Mouse (Mus musculus): Measurements from ENCODE around the gene Prnd.
A peak's percentile ranks its signal among the peaks of the same experiment; 100 is the strongest.

Prnd gene

GRCm38 (mm10) chr2:131940506-131940905, 10.2 kb upstream of the Prnd start:
- no peak for DNase-seq

GRCm38 (mm10) chr2:131941501-131941900, 9.2 kb upstream of the Prnd start:
- no peak for DNase-seq

GRCm38 (mm10) chr2:131944370-131944769, 6.3 kb upstream of the Prnd start:
- DNase-seq = no peak

- no peak for DNase-seq
These were observed 5.4 kb upstream of the Prnd start for GRCm38 (mm10) chr2:131945225-131945624.

- no peak for DNase-seq
These were observed 4.9 kb upstream of the Prnd start for GRCm38 (mm10) chr2:131945765-131946164.

GRCm38 (mm10) chr2:131946351-131946750, 4.3 kb upstream of the Prnd start:
- DNase-seq = no peak

- DNase-seq = no peak
These were observed 2.5 kb upstream of the Prnd start for GRCm38 (mm10) chr2:131948156-131948555.

GRCm38 (mm10) chr2:131948916-131949639, 1.6 kb upstream of the Prnd start:
- no peak for DNase-seq

- peak in 1 of 2 experiments; percentile 63 for DNase-seq
These were observed 679 bp upstream of the Prnd start for GRCm38 (mm10) chr2:131949767-131950597.

GRCm38 (mm10) chr2:131952456-131952855, 1.8 kb downstream of the Prnd start:
- no peak for DNase-seq

GRCm38 (mm10) chr2:131952961-131953538, 2.4 kb downstream of the Prnd start:
- no peak for DNase-seq

GRCm38 (mm10) chr2:131953711-131954110, 3.0 kb downstream of the Prnd start:
- no peak for DNase-seq

GRCm38 (mm10) chr2:131954835-131955234, 4.2 kb downstream of the Prnd start:
- no peak for DNase-seq

- no peak for DNase-seq
These were observed 4.6 kb downstream of the Prnd start for GRCm38 (mm10) chr2:131955264-131955663.

- no peak for DNase-seq
These were observed 5.9 kb downstream of the Prnd start for GRCm38 (mm10) chr2:131956336-131957256.

- DNase-seq = no peak
These were observed 7.1 kb downstream of the Prnd start for GRCm38 (mm10) chr2:131957731-131958222.

GRCm38 (mm10) chr2:131961671-131962070, 11.0 kb downstream of the Prnd start:
- no peak for DNase-seq

GRCm38 (mm10) chr2:131970597-131970996, 19.9 kb downstream of the Prnd start:
- no peak for DNase-seq

- no peak for DNase-seq
These were observed 20.4 kb downstream of the Prnd start for GRCm38 (mm10) chr2:131971098-131971497.

- DNase-seq = no peak
These were observed 26.0 kb downstream of the Prnd start for GRCm38 (mm10) chr2:131976663-131977062.

GRCm38 (mm10) chr2:131980866-131981265, 30.2 kb downstream of the Prnd start:
- no peak for DNase-seq

- DNase-seq = peak in 1 of 2 experiments; percentile 50
These were observed 32.0 kb downstream of the Prnd start for GRCm38 (mm10) chr2:131982546-131983196.
